Mouse (Mus musculus) mammary gland, adult 2 months (tissue): ENCODE measurements around the gene Zfp874a. TPM values are rescaled to one million over a fixed set of nuclear protein-coding genes. Genes with fewer than 3 reads are reported as not detected.

Experiments
- polyA plus RNA-seq: library from polyadenylated mRNA; depleted of rRNA; stranded (reverse); fragments of >200 nt; gene quantifications from 2 replicates; pipeline ENCODE4 v1.2.3, GENCODE M21; 2012; ENCODE audit warnings: low replicate concordance; rRNA removed

The Zfp874a gene
- 0.55 and 4.1 TPM in 2 replicates for polyA plus RNA-seq

DNA sequence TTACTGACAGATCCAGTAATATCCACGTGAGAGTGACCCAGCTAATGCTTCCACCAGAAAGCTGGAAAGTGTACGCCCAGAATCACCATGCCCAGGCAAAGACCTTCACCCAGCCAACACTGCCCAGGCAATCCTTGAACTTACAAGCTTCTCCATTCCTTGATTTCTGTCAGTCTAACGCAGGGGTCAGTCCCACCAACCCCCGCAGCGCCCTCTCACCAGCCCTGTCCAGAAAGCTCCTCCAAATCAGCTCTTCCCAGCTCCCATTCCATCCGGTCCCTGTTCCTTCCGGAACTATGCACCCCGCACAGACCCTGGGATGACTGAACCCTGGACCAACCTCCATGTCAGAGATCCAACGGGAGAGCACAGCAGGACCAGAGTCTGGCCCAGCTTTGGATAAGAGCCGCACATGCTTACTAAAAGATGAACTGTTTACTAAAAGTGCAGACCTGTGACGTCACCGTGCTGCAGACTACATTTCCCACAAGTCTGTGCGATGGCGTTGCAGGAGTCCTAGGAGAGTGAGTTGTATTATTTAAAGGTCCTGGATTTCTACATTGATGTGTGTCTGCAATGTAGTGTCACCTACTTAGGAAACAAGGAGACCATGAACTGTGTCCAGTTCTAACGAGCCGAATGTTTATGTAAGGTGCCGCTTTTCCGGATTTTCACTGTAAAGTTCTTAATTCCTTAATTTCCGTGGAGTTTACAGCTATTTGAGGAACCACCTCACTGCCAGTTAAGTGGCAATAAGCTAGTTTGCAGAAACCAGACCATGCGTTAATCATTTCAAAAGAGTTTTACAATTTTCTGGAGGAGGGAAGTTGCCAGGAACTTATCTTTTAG lies at the start of gene Zfp874a:
TSS of gene Zfp874a (minus strand) at position 453 of the 849 bp plus-strand sequence.

DNA sequence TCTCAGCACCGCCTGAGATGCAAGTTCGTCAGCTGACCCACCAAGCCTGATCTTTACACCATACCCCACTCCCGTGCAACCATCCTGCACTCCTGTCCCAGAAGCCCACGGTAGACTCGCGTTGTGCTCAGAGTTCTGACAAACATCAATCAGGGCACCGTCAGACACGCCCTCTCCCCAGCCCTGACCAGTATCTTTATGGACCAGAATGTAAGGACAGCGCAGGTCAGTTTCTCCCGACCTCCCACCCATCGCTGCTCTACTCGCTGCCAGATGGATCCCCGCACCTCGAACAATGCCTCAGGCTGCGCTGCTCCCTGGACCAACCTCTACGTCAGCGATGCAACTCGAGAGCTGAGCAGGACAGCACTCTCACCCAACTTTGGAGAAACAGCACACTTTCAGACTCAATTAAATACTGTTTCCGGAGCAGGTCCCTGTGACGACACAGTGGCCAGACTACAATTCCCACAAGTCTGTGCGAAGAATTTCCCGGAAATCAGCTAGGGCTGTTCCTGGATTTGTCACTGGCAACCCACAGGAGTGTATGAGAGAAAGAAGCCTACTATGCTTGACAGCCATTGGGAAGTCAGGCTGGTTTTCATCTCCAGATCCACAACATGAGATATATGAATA lies 48.8 kb upstream of the Zfp874a start, which contains the start of gene Zfp58:
TSS of gene Zfp58 (minus strand) at position 472 of the 636 bp plus-strand sequence.

GRCm38 (mm10) chr13:67483625-67484423 lies 32.4 kb upstream of the Zfp874a start, which contains the start of gene Zfp874b:
Gene Zfp874b (minus strand): TSS chr13:67484258.

GRCm38 (mm10) chr13:67421207-67421857 lies 30.1 kb downstream of the Zfp874a start, which contains the start of gene Zfp459:
Gene Zfp459 (minus strand): TSS chr13:67421418.

DNA sequence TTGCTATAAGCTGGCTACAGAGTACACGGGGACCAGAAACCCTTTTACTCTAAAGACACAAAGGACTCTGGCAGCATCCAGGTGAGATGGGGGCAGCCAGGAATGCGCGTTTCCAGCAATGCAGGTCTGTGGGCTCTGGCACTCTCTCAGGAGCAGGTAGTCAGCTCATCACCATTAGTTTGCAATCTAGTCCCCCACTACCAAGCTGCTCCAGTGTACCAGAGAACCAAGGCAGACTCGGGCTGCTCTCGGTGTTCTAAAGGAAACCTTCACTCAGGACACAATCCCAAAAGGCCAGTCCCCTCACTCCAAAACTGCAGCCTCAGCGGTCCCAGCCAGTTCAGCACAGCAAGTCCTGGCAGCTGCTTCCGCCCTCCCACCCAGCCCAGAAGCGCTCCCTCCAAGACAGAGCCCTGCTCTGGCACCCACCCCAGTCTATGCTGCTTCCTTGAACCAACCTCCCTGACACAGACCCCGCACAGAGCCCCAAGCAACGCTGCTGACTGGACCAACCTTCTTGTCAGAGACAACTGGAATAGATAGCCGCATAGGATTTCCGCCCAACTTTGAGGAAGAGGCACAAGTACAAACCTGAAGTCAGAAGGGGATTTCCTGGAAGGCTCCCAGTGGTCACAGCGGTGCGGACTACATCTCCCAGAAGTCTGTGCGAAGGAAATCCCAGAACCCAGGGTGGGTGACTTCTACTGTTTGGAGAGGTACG lies 52.1 kb downstream of the Zfp874a start, which contains the start of gene Zfp429:
TSS of gene Zfp429 (minus strand) at position 637 of the 721 bp plus-strand sequence.

GRCm38 (mm10) chr13:67375050-67375911 lies 76.1 kb downstream of the Zfp874a start, which contains the start of the genes Gm28041 and Zfp456:
Gene Gm28041 (minus strand): TSS chr13:67375733.
Gene Zfp456 (minus strand): TSS chr13:67375810.

Other genes with a start within 250 kb of the Zfp874a start
- 0.30 and 0.60 TPM in 2 replicates for gene Zfp458, start 173.2 kb downstream of the Zfp874a start, polyA plus RNA-seq
- gene Zfp457, start 145.1 kb downstream of the Zfp874a start, polyA plus RNA-seq: 1.1 and 2.2 TPM in 2 replicates
- gene Zfp595, start 119.1 kb downstream of the Zfp874a start, polyA plus RNA-seq: 0.55 and 1.7 TPM in 2 replicates
- gene Gm28044, start 91.1 kb downstream of the Zfp874a start, polyA plus RNA-seq: 0.34 TPM in 1 of 2 replicates, not detected in the other
- gene Zfp953, start 91.0 kb downstream of the Zfp874a start, polyA plus RNA-seq: 0.16 and 0.50 TPM in 2 replicates
- 0.24 TPM in 1 of 2 replicates, not detected in the other for gene Gm28041, start 75.9 kb downstream of the Zfp874a start, polyA plus RNA-seq
- gene Zfp456, start 75.8 kb downstream of the Zfp874a start, polyA plus RNA-seq: 0.18 and 0.37 TPM in 2 replicates
- gene Zfp429, start 51.8 kb downstream of the Zfp874a start, polyA plus RNA-seq: 2.3 and 4.4 TPM in 2 replicates
- gene Zfp459, start 30.2 kb downstream of the Zfp874a start, polyA plus RNA-seq: 0.24 and 0.75 TPM in 2 replicates
- 2.1 and 5.1 TPM in 2 replicates for gene Zfp874b, start 32.6 kb upstream of the Zfp874a start, polyA plus RNA-seq
- 0.27 and 1.2 TPM in 2 replicates for gene Zfp58, start 48.9 kb upstream of the Zfp874a start, polyA plus RNA-seq
- gene Gm26965, start 74.5 kb upstream of the Zfp874a start, polyA plus RNA-seq: not detected in 2 replicates
- gene Zfp87, start 74.6 kb upstream of the Zfp874a start, polyA plus RNA-seq: 18.0 and 34.5 TPM in 2 replicates
- 1.9 and 2.3 TPM in 2 replicates for gene Zfp748, start 102.2 kb upstream of the Zfp874a start, polyA plus RNA-seq
- gene Zfp729b, start 158.1 kb upstream of the Zfp874a start, polyA plus RNA-seq: 0.22 and 0.85 TPM in 2 replicates
- 0.17 TPM in 1 of 2 replicates, not detected in the other for gene Gm49345, start 186.1 kb upstream of the Zfp874a start, polyA plus RNA-seq
- 0.39 and 1.6 TPM in 2 replicates for gene Zfp729a, start 186.2 kb upstream of the Zfp874a start, polyA plus RNA-seq
- 3.0 and 7.4 TPM in 2 replicates for gene Zfp738, start 235.4 kb upstream of the Zfp874a start, polyA plus RNA-seq